Mouse (Mus musculus): ENCODE data around the gene Tmem268. TPM values are rescaled to one million over a fixed set of nuclear protein-coding genes. Genes with fewer than 3 reads are reported as not detected.

Tmem268 gene
- total and polyA plus RNA-seq, 2 experiments from 2014 or later = 5.5 to 5.9 TPM

- TF ChIP-seq CTCF (IDR thresholded peaks at IDR 0.05; ENCODE audit: low read depth) = no peak
- H3K27me3 ChIP-seq (ENCODE audit: insufficient read depth, low read length) = no peaks in the 10 kb centered on the region
- H3K4me1 ChIP-seq (ENCODE audit: insufficient read depth) = no peaks in the 10 kb centered on the region
- no peak overlapping the region for H3K4me2 ChIP-seq (ENCODE audit: low read depth)
- no peak overlapping the region for H3K4me3 ChIP-seq (ENCODE audit: low read depth, low read length)
- 94% methylated on average over 4 of the region's 4 CpGs for WGBS
- ATAC-seq (no peak), DNase-seq (no peak)
- no peaks in the 10 kb centered on the region for H3K9me3 ChIP-seq (ENCODE audit: low read length)
- H3K9ac ChIP-seq = no peak overlapping the region
- no peaks in the 10 kb centered on the region for H3K36me3 ChIP-seq (ENCODE audit: insufficient read depth)
- H3K27ac ChIP-seq (ENCODE audit: low read depth, low read length) = no peak overlapping the region
These were observed 37.4 kb downstream of the Tmem268 start for GRCm38 (mm10) chr4:63596010-63596409.

- Histone ChIP-seq H3K27ac (ENCODE audit: low read depth, low read length) (no peak overlapping the region), H3K36me3 (ENCODE audit: insufficient read depth) (no peaks in the 10 kb centered on the region), H3K27me3 (ENCODE audit: insufficient read depth, low read length) (no peaks in the 10 kb centered on the region), H3K4me3 (ENCODE audit: low read depth, low read length) (no peak overlapping the region), H3K9me3 (ENCODE audit: low read length) (no peaks in the 10 kb centered on the region), H3K4me1 (ENCODE audit: insufficient read depth) (no peaks in the 10 kb centered on the region), H3K9ac (no peak overlapping the region), H3K4me2 (ENCODE audit: low read depth) (no peak overlapping the region)
- ATAC-seq (no peak), DNase-seq (no peak)
- 87% methylated on average over 6 of the region's 6 CpGs for WGBS
- TF ChIP-seq CTCF (IDR thresholded peaks at IDR 0.05; ENCODE audit: low read depth) = no peak
These were observed 42.2 kb downstream of the Tmem268 start for GRCm38 (mm10) chr4:63600786-63601185.

DNA sequence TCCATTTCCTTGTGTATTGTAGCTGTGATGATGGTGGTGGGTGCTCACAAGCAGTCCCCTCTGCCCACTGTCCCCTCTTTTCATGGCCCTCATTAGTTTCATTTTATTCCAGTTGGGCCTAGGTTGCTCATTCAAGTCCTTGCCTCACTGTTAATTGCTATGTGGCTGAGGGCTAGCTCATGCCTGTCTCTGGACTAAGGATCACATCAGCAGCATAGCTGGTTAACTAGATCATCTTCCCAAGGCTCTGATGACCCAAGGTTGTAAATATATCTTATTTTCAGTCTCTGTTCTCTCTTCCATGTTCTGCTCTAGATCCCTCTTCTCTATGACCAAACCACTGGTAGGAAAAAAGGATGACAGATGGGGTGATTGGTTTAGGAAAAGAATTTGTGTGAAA is 42.7 kb downstream of the Tmem268 start:
- no peak for ATAC-seq

DNA sequence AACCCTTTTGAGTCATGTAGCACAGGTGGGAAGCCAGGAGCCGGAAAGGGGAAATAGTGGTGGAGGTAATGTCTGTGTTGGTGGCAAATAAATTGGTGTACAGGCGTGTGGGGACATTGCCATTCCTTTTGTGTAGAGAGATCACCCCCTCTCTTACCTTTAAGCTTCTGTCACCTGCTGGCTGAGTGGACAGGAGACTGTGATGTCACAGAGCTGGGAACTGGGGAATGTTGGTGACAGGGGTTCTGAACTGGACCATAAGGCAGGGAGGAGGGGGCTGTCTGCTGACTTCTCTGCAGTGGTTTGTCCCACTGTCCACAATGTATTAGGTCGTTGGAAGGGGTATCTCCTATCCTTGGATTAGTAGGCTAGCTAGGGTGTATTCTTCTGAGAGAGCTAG is 46.4 kb downstream of the Tmem268 start, which contains the start of gene Gm11213:
Gene Gm11213 (minus strand): TSS at position 317 of the 400 bp plus-strand sequence.
- H3K4me3 ChIP-seq (ENCODE audit: low read depth, low read length) = no peak within 1 kb of the TSS
- no peak within 1 kb of the TSS for H3K9ac ChIP-seq

More for the DNA sequence above, 42.7 kb downstream of the Tmem268 start:
- Histone ChIP-seq H3K4me1 (ENCODE audit: insufficient read depth) (no peaks in the 10 kb centered on the region), H3K9me3 (ENCODE audit: low read length) (no peaks in the 10 kb centered on the region), H3K4me3 (ENCODE audit: low read depth, low read length) (no peak overlapping the region), H3K4me2 (ENCODE audit: low read depth) (no peak overlapping the region), H3K36me3 (ENCODE audit: insufficient read depth) (no peaks in the 10 kb centered on the region), H3K9ac (no peak overlapping the region), H3K27ac (ENCODE audit: low read depth, low read length) (no peak overlapping the region), H3K27me3 (ENCODE audit: insufficient read depth, low read length) (no peaks in the 10 kb centered on the region)
- DNase-seq = no peak
- TF ChIP-seq CTCF (IDR thresholded peaks at IDR 0.05; ENCODE audit: low read depth) = no peak

DNA sequence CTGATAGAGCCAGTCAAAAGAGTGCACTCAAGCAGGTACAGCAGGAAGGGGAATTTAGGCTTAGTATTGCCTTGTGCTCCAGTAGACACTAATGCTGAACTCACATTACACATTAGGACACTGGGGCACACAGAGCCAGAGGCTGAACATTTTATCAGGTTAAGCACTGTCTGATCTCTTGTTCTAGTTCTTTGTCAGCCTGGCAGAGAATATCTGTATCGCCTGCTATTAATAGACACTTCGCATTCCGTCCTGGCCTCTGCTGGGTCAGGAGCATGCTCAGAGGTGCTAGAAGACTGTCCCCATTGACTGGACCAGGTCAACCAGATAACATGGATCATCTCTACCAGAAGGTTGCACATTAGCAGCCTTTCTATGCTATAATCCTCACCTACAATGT is 47.0 kb downstream of the Tmem268 start:
- H3K9ac ChIP-seq = no peak overlapping the region
- H3K4me1 ChIP-seq (ENCODE audit: insufficient read depth) = no peaks in the 10 kb centered on the region
- DNase-seq (no peak), ATAC-seq (no peak)
- no peaks in the 10 kb centered on the region for H3K27me3 ChIP-seq (ENCODE audit: insufficient read depth, low read length)
- no peaks in the 10 kb centered on the region for H3K36me3 ChIP-seq (ENCODE audit: insufficient read depth)
- no peak overlapping the region for H3K4me3 ChIP-seq (ENCODE audit: low read depth, low read length)
- H3K27ac ChIP-seq (ENCODE audit: low read depth, low read length) = no peak overlapping the region
- TF ChIP-seq CTCF (IDR thresholded peaks at IDR 0.05; ENCODE audit: low read depth) = no peak
- no peak overlapping the region for H3K4me2 ChIP-seq (ENCODE audit: low read depth)
- whole genome bisulfite sequencing = 92% methylated on average over 3 of the region's 3 CpGs
- no peaks in the 10 kb centered on the region for H3K9me3 ChIP-seq (ENCODE audit: low read length)

More for the DNA sequence above, 46.4 kb downstream of the Tmem268 start, which contains the start of gene Gm11213:
- no peak within 1 kb of the TSS for H3K4me2 ChIP-seq (ENCODE audit: low read depth)
- no peaks in the 10 kb centered on the region for H3K9me3 ChIP-seq (ENCODE audit: low read length)
- DNase-seq (no peak), ATAC-seq (no peak)
- H3K4me1 ChIP-seq (ENCODE audit: insufficient read depth) = no peaks in the 10 kb centered on the region
- 78% methylated on average over 3 of the region's 3 CpGs for WGBS
- H3K36me3 ChIP-seq (ENCODE audit: insufficient read depth) = no peaks in the 10 kb centered on the region
- TF ChIP-seq CTCF (IDR thresholded peaks at IDR 0.05; ENCODE audit: low read depth) = no peak
- no peaks in the 10 kb centered on the region for H3K27me3 ChIP-seq (ENCODE audit: insufficient read depth, low read length)
- no peak within 1 kb of the TSS for H3K27ac ChIP-seq (ENCODE audit: low read depth, low read length)

DNA sequence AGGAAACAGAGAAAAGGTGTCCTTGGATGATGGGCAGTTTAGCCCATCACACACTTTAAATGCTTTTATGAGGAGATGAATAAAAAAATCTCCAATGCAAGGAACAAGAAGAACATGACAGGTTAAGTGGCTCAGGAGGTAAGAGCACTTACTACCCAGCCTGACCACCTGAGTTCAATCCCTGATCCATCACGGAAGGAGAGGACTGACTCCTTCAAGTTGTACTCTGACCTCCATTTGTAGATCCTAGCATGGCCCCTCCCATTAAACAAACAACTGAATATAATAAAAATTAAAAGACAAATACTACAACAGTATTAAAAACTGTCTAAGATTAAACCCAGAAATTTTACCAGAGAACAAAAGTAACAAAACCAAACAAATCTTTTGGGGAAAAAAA is 47.4 kb downstream of the Tmem268 start:
- Histone ChIP-seq H3K9ac (no peak overlapping the region), H3K27me3 (ENCODE audit: insufficient read depth, low read length) (no peaks in the 10 kb centered on the region), H3K9me3 (ENCODE audit: low read length) (no peaks in the 10 kb centered on the region), H3K36me3 (ENCODE audit: insufficient read depth) (no peaks in the 10 kb centered on the region), H3K4me1 (ENCODE audit: insufficient read depth) (no peaks in the 10 kb centered on the region), H3K4me3 (ENCODE audit: low read depth, low read length) (no peak overlapping the region), H3K4me2 (ENCODE audit: low read depth) (no peak overlapping the region), H3K27ac (ENCODE audit: low read depth, low read length) (no peak overlapping the region)
- WGBS = 78% methylated on average over 1 of the region's 1 CpGs
- ATAC-seq (no peak), DNase-seq (no peak)
- TF ChIP-seq CTCF (IDR thresholded peaks at IDR 0.05; ENCODE audit: low read depth) = no peak

GRCm38 (mm10) chr4:63608391-63608790 is 49.8 kb downstream of the Tmem268 start:
- Histone ChIP-seq H3K9ac (no peak overlapping the region), H3K27me3 (ENCODE audit: insufficient read depth, low read length) (no peaks in the 10 kb centered on the region), H3K9me3 (ENCODE audit: low read length) (no peaks in the 10 kb centered on the region), H3K4me2 (ENCODE audit: low read depth) (no peak overlapping the region), H3K4me3 (ENCODE audit: low read depth, low read length) (no peak overlapping the region), H3K36me3 (ENCODE audit: insufficient read depth) (no peaks in the 10 kb centered on the region), H3K4me1 (ENCODE audit: insufficient read depth) (no peaks in the 10 kb centered on the region), H3K27ac (ENCODE audit: low read depth, low read length) (no peak overlapping the region)
- TF ChIP-seq CTCF (IDR thresholded peaks at IDR 0.05; ENCODE audit: low read depth) = no peak
- WGBS = 85% methylated on average over 7 of the region's 7 CpGs
- no peak for ATAC-seq
- DNase-seq = no peak

DNA sequence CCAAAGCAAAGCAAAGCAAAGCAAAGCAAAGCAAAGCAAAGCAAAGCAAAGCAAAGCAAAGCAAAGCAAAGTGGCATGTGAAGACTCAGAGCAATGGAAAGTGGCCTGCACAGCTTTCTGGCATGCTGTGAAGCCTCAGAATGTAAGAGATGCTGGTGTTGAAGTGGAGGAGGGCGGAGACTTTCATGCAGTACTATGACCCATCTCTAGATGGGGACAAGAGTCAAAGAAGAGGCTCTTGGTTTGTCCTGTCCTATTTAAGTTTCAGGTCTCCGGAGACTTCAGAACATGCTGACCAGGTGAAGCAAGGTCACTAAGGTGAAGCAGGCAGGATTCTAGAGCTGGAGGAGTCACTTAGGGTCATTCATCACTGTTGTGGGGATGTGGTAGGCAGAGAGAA is 63.3 kb downstream of the Tmem268 start:
- Histone ChIP-seq H3K4me3 (ENCODE audit: low read depth, low read length) (no peak overlapping the region), H3K27ac (ENCODE audit: low read depth, low read length) (no peak overlapping the region), H3K9me3 (ENCODE audit: low read length) (no peaks in the 10 kb centered on the region), H3K36me3 (ENCODE audit: insufficient read depth) (no peaks in the 10 kb centered on the region), H3K9ac (no peak overlapping the region), H3K4me1 (ENCODE audit: insufficient read depth) (no peaks in the 10 kb centered on the region), H3K4me2 (ENCODE audit: low read depth) (no peak overlapping the region), H3K27me3 (ENCODE audit: insufficient read depth, low read length) (no peaks in the 10 kb centered on the region)
- 77% methylated on average over 2 of the region's 2 CpGs for WGBS
- DNase-seq = no peak
- TF ChIP-seq CTCF (IDR thresholded peaks at IDR 0.05; ENCODE audit: low read depth) = no peak
- ATAC-seq = no peak
